Mouse (Mus musculus) myocyte (in vitro differentiated cells): ENCODE measurements around the gene Bcl10. TPM values are rescaled to one million over a fixed set of nuclear protein-coding genes. Genes with fewer than 3 reads are reported as not detected.
"Not testable (repeated sequence)": the region's sequence is repeated elsewhere in the genome, so short reads cannot be mapped to it uniquely, and the experiment has no call there.

Experiments used
- H3K27me3 ChIP-seq: one replicate; pipeline ENCODE4 v1.6.1; 2011; ENCODE audit not compliant: control insufficient read depth, insufficient read depth, insufficient read length
- H3K36me3 ChIP-seq: one replicate; pipeline ENCODE4 v1.6.1; 2011; ENCODE audit not compliant: control insufficient read depth, insufficient read depth
- H3K4me2 ChIP-seq: one replicate; pipeline ENCODE4 v1.6.1; 2011; ENCODE audit warnings: low read depth, control low read depth
- H3K4me3 ChIP-seq: one replicate; pipeline ENCODE4 v1.5.1; 2011; ENCODE audit warnings: mild to moderate bottlenecking, control low read depth, moderate library complexity
- H3K79me2 ChIP-seq: one replicate; pipeline ENCODE4 v1.6.1; 2011; ENCODE audit not compliant: control insufficient read depth, insufficient read depth
- H3ac ChIP-seq: one replicate; pipeline ENCODE4 v1.6.1; 2011; ENCODE audit not compliant: control insufficient read depth, insufficient read length
- CEBPB ChIP-seq: IDR thresholded peaks from 2 replicates; pipeline ENCODE4 v1.6.1; 2011; ENCODE audit warnings: mild to moderate bottlenecking, moderate library complexity; ENCODE audit not compliant: poor library complexity, insufficient read depth, severe bottlenecking
- E2F4 ChIP-seq: IDR thresholded peaks from one replicate; pipeline ENCODE4 v1.6.1; 2011; ENCODE audit warnings: mild to moderate bottlenecking, control low read depth, moderate library complexity; ENCODE audit not compliant: insufficient read depth
- MAX ChIP-seq: IDR thresholded peaks from one replicate; pipeline ENCODE4 v1.6.1; 2011; ENCODE audit warnings: low read depth, mild to moderate bottlenecking, control low read depth
- MYOD1 ChIP-seq, 3 experiments: IDR thresholded peaks; one replicate each; pipeline ENCODE4 v1.6.1; 2011; ENCODE audit warnings: control low read depth in 2 of 3, low read depth in 2 of 3, mild to moderate bottlenecking in 2 of 3, moderate library complexity in 1 of 3; ENCODE audit not compliant: insufficient read length in 2 of 3, control insufficient read depth in 1 of 3
- MYOG ChIP-seq, 3 experiments: IDR thresholded peaks; one replicate each; pipeline ENCODE4 v1.6.1; 2011; ENCODE audit warnings: control low read depth in 2 of 3, low read depth in 2 of 3, mild to moderate bottlenecking in 2 of 3; ENCODE audit not compliant: insufficient read length in 2 of 3, control insufficient read depth in 1 of 3, insufficient read depth in 1 of 3
- POLR2A ChIP-seq: IDR thresholded peaks from one replicate; pipeline ENCODE4 v1.6.1; 2011; ENCODE audit warnings: low read depth, mild to moderate bottlenecking, control low read depth, moderate library complexity; ENCODE audit not compliant: insufficient read length
- POLR2AphosphoS2 ChIP-seq: IDR thresholded peaks from one replicate; pipeline ENCODE4 v1.6.1; 2011; ENCODE audit warnings: low read depth, control low read depth; ENCODE audit not compliant: insufficient read length
- REST ChIP-seq: IDR thresholded peaks from one replicate; pipeline ENCODE4 v1.6.1; 2011; ENCODE audit warnings: mild to moderate bottlenecking, control low read depth, moderate library complexity; ENCODE audit not compliant: insufficient read depth, insufficient read length
- SRF ChIP-seq: IDR thresholded peaks from one replicate; pipeline ENCODE4 v1.6.1; 2011; ENCODE audit warnings: low read depth; ENCODE audit not compliant: control insufficient read depth, insufficient read length
- TCF12 ChIP-seq: IDR thresholded peaks from one replicate; pipeline ENCODE4 v1.6.1; 2011; ENCODE audit warnings: mild to moderate bottlenecking, control low read depth; ENCODE audit not compliant: poor library complexity, insufficient read depth, severe bottlenecking
- TCF3 ChIP-seq: IDR thresholded peaks from one replicate; pipeline ENCODE4 v1.6.1; 2011; ENCODE audit warnings: low read depth, control low read depth; ENCODE audit not compliant: insufficient read length
- USF1 ChIP-seq: IDR thresholded peaks from one replicate; pipeline ENCODE4 v1.6.1; 2011; ENCODE audit warnings: low read depth, mild to moderate bottlenecking, control low read depth, moderate library complexity
- polyA plus RNA-seq: library from polyadenylated mRNA; unstranded; fragments of >200 nt; fragmentation: generic; extraction: Trizol; gene quantifications from one replicate; pipeline ENCODE4 v1.2.1, GENCODE M21; 2012; ENCODE audit warnings: missing spikeins

Gene Bcl10
- 25.9 TPM for polyA plus RNA-seq

DNA sequence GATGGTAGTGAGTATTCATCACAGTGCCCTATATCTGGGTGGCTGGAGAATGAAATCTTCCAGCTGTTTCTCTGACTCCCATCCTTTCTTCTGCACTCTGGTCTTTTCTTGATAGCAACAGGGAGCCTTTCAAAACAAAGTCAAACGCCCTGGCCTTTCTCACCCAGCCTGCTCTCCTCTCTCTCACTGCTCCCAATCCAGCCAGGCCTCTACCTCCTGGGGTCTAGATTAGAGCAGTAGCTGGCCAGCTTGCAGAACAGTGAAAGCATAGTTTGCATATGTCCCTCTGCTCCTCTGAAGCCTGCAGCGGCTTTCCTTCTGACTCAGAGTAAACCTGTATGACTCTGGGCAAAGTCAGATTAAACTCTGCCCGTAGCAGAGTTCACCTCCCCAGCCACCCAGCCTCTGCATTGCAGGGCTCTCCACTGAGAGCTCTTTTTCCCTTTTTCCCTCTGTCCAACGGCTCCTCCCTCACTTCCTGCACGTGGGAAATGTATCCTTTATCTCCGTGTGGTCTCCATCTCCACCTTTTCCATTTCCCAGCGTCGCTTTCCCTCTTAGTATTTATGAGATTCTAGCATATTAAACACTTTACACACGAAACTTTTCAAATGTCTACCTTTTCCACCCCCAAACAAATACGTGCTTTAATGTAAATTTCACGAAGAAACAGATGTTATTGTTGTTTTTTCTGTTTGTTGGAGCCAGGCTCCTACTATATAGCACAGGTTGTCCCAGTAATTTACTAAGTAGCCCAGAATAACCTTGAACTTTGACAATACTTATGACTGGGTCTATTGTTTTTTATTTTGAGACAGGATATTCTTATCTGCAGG, at the start of gene Bcl10:
Bcl10 (plus strand) TSS at position 786 of the 836 bp plus-strand sequence.
- Histone ChIP-seq H3K27me3 (no peaks in the 10 kb centered on the region), H3K36me3 (no peaks in the 10 kb centered on the region), H3K79me2 (peaks cover 28% of the 10 kb centered on the region), H3ac (no peak within 1 kb of the TSS), H3K4me3 (peak within 1 kb of the TSS; percentile 85), H3K4me2 (peak within 1 kb of the TSS; percentile 96)
- TF ChIP-seq POLR2A (no peak), POLR2AphosphoS2 (no peak)

DNA sequence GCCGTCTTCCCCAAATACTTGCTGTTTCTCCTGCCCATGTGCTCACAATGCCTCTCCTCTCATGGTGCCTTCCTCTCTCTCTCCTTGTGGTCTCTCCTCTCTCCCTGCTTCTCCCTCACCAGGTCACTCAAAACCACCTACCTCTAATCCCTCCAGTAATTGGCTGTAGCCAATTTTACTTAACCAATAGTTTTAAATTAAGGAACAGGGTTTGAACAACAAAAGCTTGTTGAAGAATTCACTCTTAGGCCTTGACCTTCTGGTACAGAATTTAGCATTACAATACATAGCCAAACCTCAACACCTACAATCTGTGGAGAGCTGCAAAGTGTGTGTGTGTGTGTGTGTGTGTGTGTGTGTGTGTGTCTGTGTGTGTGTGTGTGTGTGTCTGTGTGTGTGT, 49.3 kb upstream of the Bcl10 start:
- Histone ChIP-seq H3ac (no peak overlapping the region), H3K4me2 (no peak overlapping the region)

DNA sequence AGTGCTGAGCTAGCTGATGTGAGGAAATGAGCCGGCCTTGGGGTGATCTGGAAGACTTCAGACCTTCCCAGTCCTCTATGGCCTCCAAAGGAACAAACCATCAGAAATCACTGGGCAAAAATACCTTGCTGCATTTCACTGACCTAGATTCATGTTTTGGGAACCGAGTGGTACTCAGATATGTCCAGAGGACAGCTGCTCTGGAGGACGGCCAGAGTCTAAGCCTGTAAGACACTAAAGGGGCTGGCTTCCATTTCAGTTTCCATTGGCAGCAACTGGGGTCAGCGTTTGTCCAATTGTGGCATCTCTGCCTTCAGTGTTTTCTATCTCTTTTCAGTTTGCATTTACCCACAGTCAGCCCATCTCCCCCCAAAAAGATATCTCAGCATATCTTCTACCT, 48.5 kb upstream of the Bcl10 start:
- no peaks in the 10 kb centered on the region for H3K79me2 ChIP-seq

More for the DNA sequence above, 49.3 kb upstream of the Bcl10 start:
- TF ChIP-seq TCF12 (no peak), REST (no peak), MYOD1 (IDR thresholded peaks at IDR 0.05; ENCODE audit: control insufficient read depth in 1 of 3, insufficient read length in 2 of 3, low read depth in 2 of 3) (no peak), MAX (no peak), USF1 (no peak), POLR2AphosphoS2 (no peak), CEBPB (no peak), TCF3 (no peak), MYOG (IDR thresholded peaks at IDR 0.05; ENCODE audit: control insufficient read depth in 1 of 3, insufficient read depth in 1 of 3, insufficient read length in 2 of 3, low read depth in 2 of 3) (no peak), E2F4 (no peak), SRF (no peak)
- Histone ChIP-seq H3K4me3 (no peak overlapping the region), H3K36me3 (no peaks in the 10 kb centered on the region), H3K27me3 (no peaks in the 10 kb centered on the region), H3K79me2 (no peaks in the 10 kb centered on the region)

DNA sequence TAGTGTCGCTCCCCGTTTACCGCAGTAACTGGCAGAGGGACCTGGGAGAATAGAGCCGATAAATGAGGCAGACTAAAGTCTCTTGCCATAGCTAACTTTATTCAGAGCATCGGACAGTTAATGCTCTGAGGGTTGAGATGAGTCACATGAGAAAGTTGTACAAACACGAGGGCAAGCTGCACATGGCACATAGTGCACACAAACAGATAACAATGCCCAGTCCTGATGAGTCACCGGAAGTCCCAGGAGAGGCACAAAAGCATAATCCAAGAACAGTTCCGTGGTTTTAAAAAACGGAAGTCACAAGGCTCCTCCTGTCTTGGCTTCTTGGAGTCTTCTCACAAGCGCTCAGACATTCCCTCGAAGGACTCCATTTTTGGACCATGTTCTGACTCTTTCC, 46.5 kb upstream of the Bcl10 start:
- no peaks in the 10 kb centered on the region for H3K36me3 ChIP-seq
- H3K4me2 ChIP-seq = peak overlapping the region; percentile 22
- TF ChIP-seq E2F4 (no peak), TCF3 (no peak), POLR2A (no peak), SRF (no peak), MAX (peak; percentile 80), MYOG (IDR thresholded peaks at IDR 0.05; ENCODE audit: control insufficient read depth in 1 of 3, insufficient read depth in 1 of 3, insufficient read length in 2 of 3, low read depth in 2 of 3) (no peak), REST (no peak), MYOD1 (IDR thresholded peaks at IDR 0.05; ENCODE audit: control insufficient read depth in 1 of 3, insufficient read length in 2 of 3, low read depth in 2 of 3) (no peak), USF1 (peak; percentile 36), CEBPB (no peak)
- H3K27me3 ChIP-seq = no peaks in the 10 kb centered on the region
- H3ac ChIP-seq = no peak overlapping the region
- H3K4me3 ChIP-seq = no peak overlapping the region
- H3K79me2 ChIP-seq = no peaks in the 10 kb centered on the region

More for the DNA sequence above, 48.5 kb upstream of the Bcl10 start:
- TF ChIP-seq MYOG (IDR thresholded peaks at IDR 0.05; ENCODE audit: control insufficient read depth in 1 of 3, insufficient read depth in 1 of 3, insufficient read length in 2 of 3, low read depth in 2 of 3) = peak in 1 of 3 experiments; percentile 38
- TF ChIP-seq POLR2AphosphoS2 = no peak
- TF ChIP-seq MYOD1 (IDR thresholded peaks at IDR 0.05; ENCODE audit: control insufficient read depth in 1 of 3, insufficient read length in 2 of 3, low read depth in 2 of 3) = peak in 1 of 3 experiments; percentile 67
- Histone ChIP-seq H3K36me3 (no peaks in the 10 kb centered on the region), H3ac (no peak overlapping the region), H3K4me3 (no peak overlapping the region), H3K4me2 (no peak overlapping the region), H3K27me3 (no peaks in the 10 kb centered on the region)

DNA sequence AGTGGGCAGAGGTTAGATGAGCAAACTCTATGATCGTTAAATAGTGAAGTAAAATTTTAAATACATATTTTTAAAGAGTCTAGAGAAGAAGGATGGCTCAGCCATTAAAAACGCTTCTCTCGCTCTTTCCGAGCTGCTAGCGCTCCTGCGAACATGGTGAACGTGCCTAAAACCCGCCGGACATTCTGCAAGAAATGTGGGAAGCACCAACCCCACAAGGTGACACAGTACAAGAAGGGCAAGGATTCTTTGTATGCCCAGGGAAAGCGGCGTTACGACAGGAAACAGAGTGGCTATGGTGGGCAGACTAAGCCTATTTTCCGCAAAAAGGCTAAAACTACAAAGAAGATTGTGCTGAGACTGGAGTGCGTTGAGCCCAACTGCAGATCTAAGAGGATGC, 43.7 kb upstream of the Bcl10 start:
- H3K36me3 ChIP-seq, H3ac ChIP-seq, H3K4me3 ChIP-seq, H3K27me3 ChIP-seq, H3K79me2 ChIP-seq, H3K4me2 ChIP-seq: not testable (repeated sequence)

DNA sequence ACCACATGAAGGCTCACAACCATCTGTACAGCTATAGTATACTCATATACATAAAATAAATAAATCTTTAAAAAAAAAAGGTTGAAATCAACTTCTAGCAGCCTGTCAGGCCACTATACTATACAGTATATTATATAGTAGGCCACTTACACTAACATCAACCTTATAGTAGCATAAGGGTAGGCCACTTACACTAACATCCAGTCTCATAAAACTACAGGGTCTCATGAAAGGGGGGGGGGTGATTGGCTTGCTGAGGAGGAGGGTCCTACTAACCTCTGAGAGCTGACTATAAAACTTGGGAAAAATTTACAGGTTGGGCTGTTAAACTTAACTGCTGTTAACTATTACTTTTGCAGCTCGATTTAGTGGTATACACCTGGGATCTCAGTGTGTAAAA, 42.3 kb upstream of the Bcl10 start:
- no peaks in the 10 kb centered on the region for H3K27me3 ChIP-seq
- no peak for TF ChIP-seq SRF
- no peak for TF ChIP-seq TCF12
- H3K4me3 ChIP-seq = no peak overlapping the region
- H3ac ChIP-seq = no peak overlapping the region
- H3K36me3 ChIP-seq = no peaks in the 10 kb centered on the region
- no peak overlapping the region for H3K4me2 ChIP-seq
- no peaks in the 10 kb centered on the region for H3K79me2 ChIP-seq
